Mouse (Mus musculus) NIH3T3 (cell line): Measurements from ENCODE around the gene Kcnh6.

Source experiments
- DNase-seq: peaks from one replicate; pipeline ENCODE4 v3.0.0-alpha.2; 2012; ENCODE audit warnings: low read depth

The Kcnh6 gene

GRCm38 (mm10) chr11:106061311-106061710 is 53.4 kb downstream of the Kcnh6 start:
- DNase-seq, result peak; percentile 85

DNA sequence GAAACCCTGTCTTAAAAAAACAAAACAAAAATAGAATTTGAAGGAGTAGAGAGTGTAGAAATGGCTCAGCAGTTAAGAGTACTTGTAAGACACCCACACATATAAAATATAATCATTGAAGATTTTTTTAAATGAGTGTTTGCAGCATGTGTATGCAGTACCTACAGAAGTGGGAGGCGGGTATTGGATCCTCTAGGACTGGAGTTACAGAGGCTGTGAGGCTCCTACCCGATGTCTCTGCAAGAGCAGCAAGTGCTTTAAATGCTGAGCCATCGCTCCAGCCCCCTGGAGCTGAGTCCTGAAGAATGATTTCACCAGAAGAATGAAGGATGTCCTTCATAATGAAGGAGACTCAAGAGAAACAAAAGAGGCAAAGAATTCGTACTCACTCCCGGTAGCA is 55.8 kb downstream of the Kcnh6 start:
- no peak for DNase-seq

- no peak for DNase-seq
Observed at GRCm38 (mm10) chr11:106065073-106065922, 57.4 kb downstream of the Kcnh6 start.

- peak; percentile 98 for DNase-seq
Observed at GRCm38 (mm10) chr11:106065923-106066571, 58.1 kb downstream of the Kcnh6 start, which contains the start of gene Taco1. Gene Taco1, plus strand, starts transcription at chr11:106066061.

- DNase-seq, result peak; percentile 76
Observed at GRCm38 (mm10) chr11:106066616-106067015, 58.7 kb downstream of the Kcnh6 start.

DNA sequence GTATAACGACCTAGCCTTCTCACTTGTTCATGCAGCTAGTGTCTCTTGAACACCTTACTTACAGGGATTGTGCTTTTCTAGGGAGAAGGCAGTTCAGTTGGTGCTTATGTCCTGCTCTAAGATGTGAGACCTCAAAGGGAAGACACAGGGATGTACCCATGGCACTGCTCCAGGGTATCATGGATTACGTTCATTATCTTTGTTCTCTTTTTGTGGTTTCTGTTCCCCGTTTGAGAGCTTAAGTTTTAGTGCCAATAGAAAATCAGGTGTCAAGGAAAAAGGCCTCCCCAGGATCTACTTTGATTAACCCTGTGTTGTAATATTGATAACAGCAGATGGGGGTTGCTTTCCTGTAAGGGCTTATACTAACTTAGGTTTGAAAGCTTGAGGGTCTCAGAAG is 65.8 kb downstream of the Kcnh6 start:
- DNase-seq, result no peak

DNA sequence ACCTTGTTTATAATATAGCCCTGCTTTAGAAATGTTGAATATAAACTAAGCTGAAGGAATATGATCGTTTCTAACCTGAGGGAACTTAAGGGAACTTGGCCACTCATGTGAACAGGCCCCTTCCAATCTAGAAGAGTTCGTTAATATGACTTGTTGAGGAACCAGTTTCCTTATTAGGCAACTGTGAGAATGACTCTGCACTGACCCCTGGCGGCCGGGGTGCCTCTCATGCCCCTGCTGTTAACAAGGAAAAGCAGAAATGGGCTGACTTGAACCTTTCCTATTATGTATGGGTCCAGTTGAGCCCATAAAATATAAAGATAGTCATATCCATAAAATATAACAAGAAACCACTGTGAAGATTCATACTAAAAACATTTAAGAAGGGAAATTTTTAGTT is 68.4 kb downstream of the Kcnh6 start:
- peak; percentile 89 for DNase-seq
